Mouse (Mus musculus) hindbrain, postnatal 0 days (tissue): Measurements from ENCODE around the gene Tyk2. TPM values are rescaled to one million over a fixed set of nuclear protein-coding genes. Genes with fewer than 3 reads are reported as not detected.

Experiments used
- ATAC-seq: fragments of 200-750 bp; cut with Nextera tagmentation; 2 replicates; pipeline ENCODE4 v1.8.0; 2017; ENCODE audit warnings: mild to moderate bottlenecking, moderate TSS enrichment, moderate library complexity
- DNase-seq: peaks from one replicate; pipeline ENCODE4 v3.0.0-alpha.2; 2015; ENCODE audit warnings: low spot score
- H3K27ac ChIP-seq: fragments of 300-500 bp; sonication (generic); 2 replicates; pipeline ENCODE4 v1.5.1; 2014; ENCODE audit warnings: mild to moderate bottlenecking
- H3K27me3 ChIP-seq: fragments of 300-500 bp; sonication (generic); 2 replicates; pipeline ENCODE4 v1.6.1; 2014; ENCODE audit warnings: low read length, mixed read lengths; ENCODE audit not compliant: insufficient read depth
- H3K36me3 ChIP-seq: fragments of 300-500 bp; sonication (generic); 2 replicates; pipeline ENCODE4 v1.6.1; 2014; ENCODE audit warnings: low read length, mixed read lengths; ENCODE audit not compliant: insufficient read depth
- H3K4me1 ChIP-seq: fragments of 300-500 bp; sonication (generic); 2 replicates; pipeline ENCODE4 v1.6.1; 2014; ENCODE audit warnings: antibody characterized with exemption, low read length, mixed read lengths; ENCODE audit not compliant: insufficient read depth
- H3K4me2 ChIP-seq: fragments of 300-500 bp; sonication (generic); 2 replicates; pipeline ENCODE4 v1.6.1; 2014; ENCODE audit warnings: low read depth, mild to moderate bottlenecking, low read length, moderate library complexity, mixed read lengths
- H3K4me3 ChIP-seq: fragments of 300-500 bp; sonication (generic); 2 replicates; pipeline ENCODE4 v1.5.1; 2014; ENCODE audit warnings: low read length
- H3K9ac ChIP-seq: fragments of 300-500 bp; sonication (generic); replicated peaks from 2 replicates; pipeline ENCODE4 v1.6.1; 2014; ENCODE audit warnings: mild to moderate bottlenecking, low read length, moderate library complexity, mixed read lengths
- H3K9me3 ChIP-seq: fragments of 300-500 bp; sonication (generic); 2 replicates; pipeline ENCODE4 v1.6.1; 2016; ENCODE audit warnings: low read length, mixed read lengths
- CTCF ChIP-seq: IDR thresholded peaks from 2 replicates; pipeline ENCODE4 v1.5.1; 2016; ENCODE audit warnings: antibody characterized with exemption, control low read depth, low read depth
- WGBS: fragments of 180-500 bp; shearing (Covaris S2); extraction: QIAGEN DNeasy Blood & Tissue Kit; methylation state at CpG from one replicate; pipeline ENCODE4 v1.1.7; 2014; 5-methylcytosine and 5-hydroxymethylcytosine counted together
- microRNA-seq, 2 experiments: library from miRNA; unstranded; fragments of <30 nt; microRNA quantifications; one replicate each; pipeline ENCODE4; 2016
- polyA plus RNA-seq: library from polyadenylated mRNA; unstranded; fragments of >200 nt; fragmentation: Nextera tagmentation; extraction: Ambion mirVana; gene quantifications from 2 replicates; pipeline ENCODE4 v1.2.1, GENCODE M21; 2015
- total RNA-seq: library from RNA; depleted of rRNA; stranded (reverse); fragments of >200 nt; gene quantifications from 2 replicates; pipeline ENCODE4 v1.2.3, GENCODE M21; 2014; rRNA removed

The Tyk2 gene
- total and polyA plus RNA-seq, 2 experiments from 2014 or later, result 5.7 to 15.4 TPM

GRCm38 (mm10) chr9:21073044-21073840, 57.8 kb downstream of the Tyk2 start, which contains the start of the genes Gm49373 and Fdx1l:
Gene Gm49373 (minus strand): TSS chr9:21073096.
Gene Fdx1l (minus strand): TSS chr9:21073614.
- Histone ChIP-seq H3K4me1 (peaks cover 15% of the 10 kb centered on the region; the same call in 1 of the 2 replicates), H3K27ac (peak within 1 kb of the TSS; percentile 77), H3K4me2 (peak within 1 kb of the TSS; percentile 99), H3K9ac (peak within 1 kb of the TSS; percentile 88), H3K4me3 (peak within 1 kb of the TSS; percentile 84), H3K9me3 (no peaks in the 10 kb centered on the region), H3K27me3 (no peaks in the 10 kb centered on the region), H3K36me3 (peaks cover 12% of the 10 kb centered on the region; the same call in 1 of the 2 replicates)
- 3% methylated on average over 58 of the region's 58 CpGs for WGBS
- ATAC-seq (peak; percentile 94), DNase-seq (peak; percentile 95)
- TF ChIP-seq CTCF, result no peak

- peak overlapping the region; percentile 88 for H3K9ac ChIP-seq
- H3K4me1 ChIP-seq, result peaks cover 15% of the 10 kb centered on the region; the same call in 1 of the 2 replicates
- H3K4me3 ChIP-seq, result peak overlapping the region; percentile 84
- peak overlapping the region; percentile 77; the same call in 1 of the 2 replicates for H3K27ac ChIP-seq
- no peaks in the 10 kb centered on the region for H3K9me3 ChIP-seq
- ATAC-seq, result 0 out of 2 replicates have a peak, but pooled peaks have one; percentile 1
- peaks cover 10% of the 10 kb centered on the region; the same call in 1 of the 2 replicates for H3K36me3 ChIP-seq
- 22% methylated on average over 4 of the region's 4 CpGs for WGBS
- DNase-seq, result no peak
- peak overlapping the region; percentile 99 for H3K4me2 ChIP-seq
- no peak for TF ChIP-seq CTCF
- no peaks in the 10 kb centered on the region for H3K27me3 ChIP-seq
These were observed 58.4 kb downstream of the Tyk2 start for GRCm38 (mm10) chr9:21072641-21073040.

DNA sequence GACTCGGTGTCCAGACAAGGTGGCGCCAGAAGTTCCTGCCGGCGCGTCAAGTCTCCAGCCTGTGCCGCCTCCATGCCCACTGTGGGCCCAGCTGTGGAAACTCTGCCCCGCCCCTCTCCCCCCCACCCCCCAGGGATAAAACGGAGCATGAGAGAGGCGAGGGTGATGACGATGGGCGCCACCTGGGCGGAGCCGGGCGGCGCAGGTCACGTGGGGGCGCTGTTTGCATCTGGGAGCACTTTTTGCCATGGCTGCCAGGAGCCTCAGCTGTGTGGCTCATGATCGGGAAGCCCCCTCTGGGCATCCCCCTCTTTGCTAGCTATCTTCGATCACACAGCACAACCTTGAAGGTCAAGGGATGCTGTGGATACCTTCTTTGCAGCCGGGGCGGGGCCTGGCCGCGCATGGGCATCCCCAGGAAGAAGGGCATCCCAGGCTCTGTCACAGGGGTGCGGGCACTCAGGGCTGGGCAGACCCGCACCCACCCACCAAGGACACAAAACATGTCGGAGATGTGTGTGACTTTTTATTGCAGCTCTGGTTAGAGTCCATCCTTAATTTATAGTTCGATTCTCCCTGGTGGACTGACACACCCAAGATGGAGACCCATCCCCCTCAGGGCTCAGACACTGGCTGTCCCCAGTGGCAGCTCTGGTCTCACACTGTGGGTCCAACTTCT, 63.9 kb downstream of the Tyk2 start, which contains the start of gene Zglp1:
Gene Zglp1 (minus strand): TSS at position 88 of the 679 bp plus-strand sequence.
- Histone ChIP-seq H3K27me3 (no peaks in the 10 kb centered on the region), H3K4me1 (0 out of 2 replicates have a peak, but pooled peaks cover 4% of the 10 kb centered on the region), H3K36me3 (peaks cover 13% of the 10 kb centered on the region), H3K4me2 (no peak within 1 kb of the TSS), H3K9me3 (no peaks in the 10 kb centered on the region), H3K9ac (no peak within 1 kb of the TSS), H3K4me3 (no peak within 1 kb of the TSS), H3K27ac (no peak within 1 kb of the TSS)
- WGBS, result 92% methylated on average over 26 of the region's 27 CpGs
- ATAC-seq, result peak; percentile 28; the same call in 1 of the 2 replicates
- no peak for TF ChIP-seq CTCF
- no peak for DNase-seq

DNA sequence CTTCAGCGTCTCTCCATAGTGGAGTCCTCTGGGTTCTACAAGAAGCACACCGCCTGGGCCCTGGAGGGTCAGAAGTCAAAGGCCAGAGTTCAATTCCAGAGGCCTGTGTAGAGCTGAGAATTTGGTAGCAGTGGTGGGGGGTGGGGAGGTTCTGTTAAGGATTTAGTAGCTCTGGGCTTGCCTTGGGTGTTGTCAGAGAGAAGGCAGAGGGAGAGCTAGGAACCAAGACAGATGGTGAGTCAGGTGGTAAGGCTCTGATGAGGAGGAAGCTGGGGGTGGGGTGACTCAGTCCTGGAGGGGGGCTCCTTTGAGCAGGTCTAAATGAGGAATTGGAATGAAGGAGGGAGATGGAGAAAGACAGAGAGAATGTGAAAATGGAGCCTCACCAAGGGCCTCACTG, 68.1 kb downstream of the Tyk2 start:
- Histone ChIP-seq H3K4me2 (no peak overlapping the region), H3K9ac (no peak overlapping the region), H3K27me3 (no peaks in the 10 kb centered on the region), H3K9me3 (no peaks in the 10 kb centered on the region), H3K36me3 (peaks cover 13% of the 10 kb centered on the region), H3K4me1 (no peaks in the 10 kb centered on the region), H3K4me3 (no peak overlapping the region), H3K27ac (no peak overlapping the region)
- DNase-seq (no peak), ATAC-seq (no peak; the same call in 1 of the 2 replicates)
- TF ChIP-seq CTCF, result no peak
- WGBS, result 91% methylated on average over 2 of the region's 2 CpGs

Small RNA genes within 50 kb of the gene (microRNA-seq; reads per million reads assigned to microRNA genes)
- 0 to 0.36 reads per million in 2 experiments for gene Mir7082

Other genes with a start within 250 kb of the Tyk2 start
- gene Ppan, start 243.1 kb downstream of the Tyk2 start, total RNA-seq, result 45.4 and 57.4 TPM in 2 replicates
- 36.8 and 44.1 TPM in 2 replicates for gene Ppan, start 243.1 kb downstream of the Tyk2 start, polyA plus RNA-seq
- 76.1 and 79.5 TPM in 2 replicates for gene Eif3g, start 232.6 kb downstream of the Tyk2 start, total RNA-seq
- 225 and 236 TPM in 2 replicates for gene Eif3g, start 232.6 kb downstream of the Tyk2 start, polyA plus RNA-seq
- 78.2 and 86.5 TPM in 2 replicates for gene Dnmt1, start 171.4 kb downstream of the Tyk2 start, total RNA-seq
- gene Dnmt1, start 171.4 kb downstream of the Tyk2 start, polyA plus RNA-seq, result 36.1 and 36.2 TPM in 2 replicates
- 3.4 and 6.0 TPM in 2 replicates for gene S1pr2, start 154.5 kb downstream of the Tyk2 start, total RNA-seq
- gene S1pr2, start 154.5 kb downstream of the Tyk2 start, polyA plus RNA-seq, result 6.9 and 8.5 TPM in 2 replicates
- 104 and 107 TPM in 2 replicates for gene Mrpl4, start 128.5 kb downstream of the Tyk2 start, total RNA-seq
- 117 and 124 TPM in 2 replicates for gene Mrpl4, start 128.5 kb downstream of the Tyk2 start, polyA plus RNA-seq
- gene Icam1, start 115.3 kb downstream of the Tyk2 start, total RNA-seq, result 4.3 and 5.0 TPM in 2 replicates
- 3.8 and 4.4 TPM in 2 replicates for gene Icam1, start 115.3 kb downstream of the Tyk2 start, polyA plus RNA-seq
- gene Icam4, start 101.9 kb downstream of the Tyk2 start, total RNA-seq, result not detected in 2 replicates
- gene Icam4, start 101.9 kb downstream of the Tyk2 start, polyA plus RNA-seq, result 0.15 TPM in 1 of 2 replicates, not detected in the other
- gene Icam5, start 99.2 kb downstream of the Tyk2 start, total RNA-seq, result 9.1 and 9.7 TPM in 2 replicates
- gene Icam5, start 99.2 kb downstream of the Tyk2 start, polyA plus RNA-seq, result 3.6 and 3.7 TPM in 2 replicates
- gene Zglp1, start 64.2 kb downstream of the Tyk2 start, total RNA-seq, result 1.1 and 2.2 TPM in 2 replicates
- gene Zglp1, start 64.2 kb downstream of the Tyk2 start, polyA plus RNA-seq, result 0.16 TPM in 1 of 2 replicates, not detected in the other
- 0.50 and 0.73 TPM in 2 replicates for gene Gm49373, start 58.1 kb downstream of the Tyk2 start, total RNA-seq
- gene Gm49373, start 58.1 kb downstream of the Tyk2 start, polyA plus RNA-seq, result 0.37 and 0.48 TPM in 2 replicates
- gene Fdx1l, start 57.6 kb downstream of the Tyk2 start, total RNA-seq, result 70.9 and 95.6 TPM in 2 replicates
- gene Fdx1l, start 57.6 kb downstream of the Tyk2 start, polyA plus RNA-seq, result 83.9 and 86.5 TPM in 2 replicates
- 0.11 and 2.7 TPM in 2 replicates for gene Gm38431, start 39.2 kb downstream of the Tyk2 start, total RNA-seq
- gene Gm38431, start 39.2 kb downstream of the Tyk2 start, polyA plus RNA-seq, result 0.16 and 0.96 TPM in 2 replicates
- 43.2 and 51.9 TPM in 2 replicates for gene Raver1, start 39.2 kb downstream of the Tyk2 start, total RNA-seq
- gene Raver1, start 39.2 kb downstream of the Tyk2 start, polyA plus RNA-seq, result 19.7 and 21.7 TPM in 2 replicates
- 20.1 and 21.4 TPM in 2 replicates for gene Cdc37, start 18.7 kb upstream of the Tyk2 start, total RNA-seq
- gene Cdc37, start 18.7 kb upstream of the Tyk2 start, polyA plus RNA-seq, result 173 and 181 TPM in 2 replicates
- gene Pde4a, start 34.5 kb upstream of the Tyk2 start, total RNA-seq, result 41.3 and 45.0 TPM in 2 replicates
- 46.4 and 47.7 TPM in 2 replicates for gene Pde4a, start 34.5 kb upstream of the Tyk2 start, polyA plus RNA-seq
- 74.9 and 98.9 TPM in 2 replicates for gene Keap1, start 108.1 kb upstream of the Tyk2 start, total RNA-seq
- 59.4 and 60.9 TPM in 2 replicates for gene Keap1, start 108.1 kb upstream of the Tyk2 start, polyA plus RNA-seq
- 4.9 and 8.2 TPM in 2 replicates for gene S1pr5, start 117.2 kb upstream of the Tyk2 start, total RNA-seq
- gene S1pr5, start 117.2 kb upstream of the Tyk2 start, polyA plus RNA-seq, result 2.9 and 3.1 TPM in 2 replicates
- 24.8 and 38.6 TPM in 2 replicates for gene Atg4d, start 134.1 kb upstream of the Tyk2 start, total RNA-seq
- 32.1 and 35.5 TPM in 2 replicates for gene Atg4d, start 134.1 kb upstream of the Tyk2 start, polyA plus RNA-seq
- 14.8 and 15.3 TPM in 2 replicates for gene Kri1, start 156.7 kb upstream of the Tyk2 start, total RNA-seq
- 10.9 and 11.8 TPM in 2 replicates for gene Kri1, start 156.7 kb upstream of the Tyk2 start, polyA plus RNA-seq
- gene Cdkn2d, start 160.2 kb upstream of the Tyk2 start, total RNA-seq, result 115 and 123 TPM in 2 replicates
- 134 and 142 TPM in 2 replicates for gene Cdkn2d, start 160.2 kb upstream of the Tyk2 start, polyA plus RNA-seq
- gene Ap1m2, start 181.1 kb upstream of the Tyk2 start, total RNA-seq, result 2.5 and 7.0 TPM in 2 replicates
- gene Ap1m2, start 181.1 kb upstream of the Tyk2 start, polyA plus RNA-seq, result 3.8 and 3.9 TPM in 2 replicates
- gene Slc44a2, start 189.5 kb upstream of the Tyk2 start, total RNA-seq, result 58.5 and 68.0 TPM in 2 replicates
- gene Slc44a2, start 189.5 kb upstream of the Tyk2 start, polyA plus RNA-seq, result 52.6 and 58.8 TPM in 2 replicates
- gene Ilf3, start 236.6 kb upstream of the Tyk2 start, total RNA-seq, result 89.5 and 108 TPM in 2 replicates
- 174 and 184 TPM in 2 replicates for gene Ilf3, start 236.6 kb upstream of the Tyk2 start, polyA plus RNA-seq